Mouse (Mus musculus) left cerebral cortex, postnatal 14 days (tissue): ENCODE data around the gene Erc2. TPM values are rescaled to one million over a fixed set of nuclear protein-coding genes. Genes with fewer than 3 reads are reported as not detected.

Source experiments
- DNase-seq, 2 experiments: peaks; one replicate each; pipeline ENCODE4 v3.0.0; 2021 to 2022; ENCODE audit warnings: low spot score in 2 of 2, mixed read lengths in 1 of 2
- intact Hi-C: fragments of 180-260 bp; cut with DNase I; formaldehyde crosslinking; loops from one replicate; pipeline ENCODE4 v1.15.1; 2025
- total RNA-seq, 2 experiments: library from RNA; stranded (reverse); gene quantifications; 2 replicates each; pipeline ENCODE4 v1.2.3; 2021

Erc2 gene
- total RNA-seq, 2 experiments from 2014 or later, result 233 to 251 TPM

DNA sequence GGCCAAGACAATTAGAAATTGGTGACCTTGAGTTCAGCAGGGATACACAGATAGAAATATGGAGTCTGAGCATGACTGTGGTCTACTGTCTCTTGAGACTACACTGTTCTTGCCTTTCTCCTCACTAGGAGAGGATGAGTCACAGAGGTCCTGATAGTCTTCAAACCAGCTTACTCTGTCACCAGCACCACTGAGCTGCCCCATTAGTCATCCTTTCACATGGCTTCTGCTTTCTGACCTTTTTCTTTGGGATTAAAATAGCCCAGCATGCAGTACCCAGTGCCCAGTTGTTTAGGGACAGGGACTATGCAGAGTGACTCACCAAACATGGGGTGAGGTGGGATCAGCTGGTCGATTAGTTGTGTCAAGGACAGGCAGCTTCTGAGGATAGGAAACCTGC lies 132.1 kb downstream of the Erc2 start:
- intact Hi-C loops, result no loop called here
- no peak for DNase-seq

DNA sequence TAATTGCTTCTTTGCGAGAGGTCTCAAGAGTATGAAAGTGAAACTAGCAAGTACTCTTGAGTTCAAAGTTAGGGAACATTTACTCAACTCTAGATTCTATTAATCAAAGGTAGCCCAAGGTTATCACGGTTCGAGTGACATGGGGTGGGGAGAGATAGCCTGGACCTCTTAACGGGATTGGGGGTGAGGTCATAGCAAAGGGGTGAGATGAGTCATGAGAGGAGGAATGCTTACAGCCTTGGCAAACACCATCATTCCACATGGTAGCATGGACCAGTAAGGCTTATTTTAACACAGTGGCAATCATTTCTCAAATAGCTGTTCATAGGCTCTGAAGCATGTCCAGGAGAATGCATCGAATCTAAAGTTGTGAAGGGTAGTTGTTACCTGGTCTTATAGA lies 134.7 kb downstream of the Erc2 start:
- DNase-seq, result no peak
- intact Hi-C loops, result no loop called here

DNA sequence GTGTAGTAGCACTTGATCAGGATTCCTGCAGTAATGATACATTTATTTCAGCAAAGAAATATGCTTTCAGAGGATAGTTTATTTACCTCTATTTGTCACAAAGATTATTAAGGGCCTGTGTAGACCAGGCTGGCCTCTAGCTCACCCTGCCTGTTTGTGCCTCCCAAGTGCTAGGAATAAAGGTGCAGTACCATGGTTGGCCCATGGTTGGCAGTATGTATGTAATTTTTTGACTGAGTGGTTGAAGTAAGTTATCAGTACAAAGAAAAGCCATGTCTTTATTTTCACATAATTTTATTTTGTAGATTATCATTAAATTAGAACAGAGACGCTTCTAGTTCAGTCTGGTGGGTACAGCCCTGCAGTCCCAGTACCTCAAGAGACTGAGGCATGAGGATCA lies 136.0 kb downstream of the Erc2 start:
- DNase-seq, result peak; percentile 41 to 55

DNA sequence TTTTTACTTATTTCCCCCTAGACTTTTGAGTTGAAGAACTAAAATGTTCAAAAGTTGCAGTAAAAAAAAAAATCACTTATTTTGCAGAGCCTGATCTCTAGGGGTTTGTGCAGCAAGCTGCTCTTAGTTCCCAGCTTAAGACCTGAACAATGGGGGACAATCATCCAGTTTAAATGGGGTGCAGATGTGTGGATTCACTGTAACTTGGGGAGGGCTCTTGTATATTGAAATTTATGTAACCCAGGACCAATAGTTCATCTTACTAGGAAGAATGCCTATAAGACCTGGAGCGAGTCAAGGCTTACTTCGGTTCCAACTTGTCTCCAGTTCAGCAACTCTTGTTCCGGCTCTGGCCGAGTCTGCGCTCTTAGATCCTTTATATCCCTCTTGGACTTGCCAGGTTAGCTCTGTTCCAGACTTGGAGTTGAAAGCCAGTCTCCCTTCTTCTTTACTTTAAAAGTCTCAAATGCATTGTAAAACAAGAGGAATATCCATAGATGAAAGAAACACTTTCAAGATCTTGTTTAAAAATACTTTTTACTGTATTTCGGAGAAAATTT lies 136.9 kb downstream of the Erc2 start:
- intact Hi-C loops, result no loop called here

More for the DNA sequence above, 136.0 kb downstream of the Erc2 start:
- intact Hi-C loops, result no loop called here

DNA sequence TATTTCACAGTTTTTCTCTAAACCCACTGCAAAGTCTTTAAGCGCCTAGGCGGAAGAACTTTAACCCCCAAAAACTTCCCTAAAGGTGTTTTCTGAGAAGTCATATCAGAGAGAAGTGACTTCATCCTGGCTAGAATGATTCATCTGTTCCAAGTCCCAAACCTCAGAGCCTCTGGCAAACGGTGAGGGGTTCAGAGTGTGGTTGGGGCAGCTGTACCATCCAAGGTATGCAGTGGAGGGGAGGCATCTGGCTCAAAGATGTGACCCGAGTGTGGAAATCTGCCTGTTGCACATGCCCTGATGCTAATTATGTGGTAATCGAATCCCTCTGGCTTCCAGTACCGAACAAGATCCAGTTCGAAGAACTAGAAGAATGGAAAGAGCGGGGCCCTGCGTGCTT lies 137.8 kb downstream of the Erc2 start:
- intact Hi-C loops, result no loop called here
- DNase-seq, result no peak

More for the DNA sequence above, 136.9 kb downstream of the Erc2 start:
- no peak for DNase-seq

DNA sequence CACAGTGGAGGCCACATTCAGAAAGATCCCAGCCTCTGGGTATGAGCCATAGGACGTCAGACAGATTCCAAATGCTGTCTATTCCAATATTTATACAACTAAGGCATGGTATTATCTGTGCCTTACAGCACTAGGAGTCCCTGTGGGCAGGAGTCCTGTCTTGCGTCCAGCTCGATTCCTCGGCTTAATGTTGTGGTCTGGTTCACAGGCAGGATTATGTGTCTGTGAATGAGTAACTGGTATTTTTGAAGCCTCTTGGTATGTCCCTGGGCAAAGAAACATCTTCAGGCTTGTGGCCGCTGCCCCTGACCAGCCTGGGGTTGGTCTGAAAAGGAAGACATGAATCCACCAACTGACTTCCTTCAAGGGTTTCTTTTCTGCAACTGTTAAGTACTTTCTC lies 153.1 kb downstream of the Erc2 start:
- intact Hi-C loops, result no loop called here
- no peak for DNase-seq

DNA sequence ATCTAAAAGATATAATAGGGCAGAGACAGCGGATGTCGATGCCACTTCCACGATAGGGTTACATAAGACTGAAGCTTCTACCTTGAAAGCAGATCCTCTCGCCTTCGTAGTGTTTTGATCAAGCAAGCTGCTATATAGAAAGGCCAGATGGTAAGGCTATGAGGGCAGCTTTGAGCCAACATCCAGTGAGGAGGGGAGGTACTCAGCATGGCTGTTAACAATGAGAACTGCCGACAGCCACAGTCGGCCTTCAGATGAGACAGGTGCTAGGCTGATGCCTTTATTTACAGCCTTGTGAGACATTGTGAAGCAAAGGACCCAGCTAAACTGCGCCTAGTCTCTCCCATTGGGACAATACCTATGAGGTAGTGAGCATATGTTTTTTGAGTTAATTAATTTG lies 156.3 kb downstream of the Erc2 start:
- intact Hi-C loops, result no loop called here
- no peak for DNase-seq

DNA sequence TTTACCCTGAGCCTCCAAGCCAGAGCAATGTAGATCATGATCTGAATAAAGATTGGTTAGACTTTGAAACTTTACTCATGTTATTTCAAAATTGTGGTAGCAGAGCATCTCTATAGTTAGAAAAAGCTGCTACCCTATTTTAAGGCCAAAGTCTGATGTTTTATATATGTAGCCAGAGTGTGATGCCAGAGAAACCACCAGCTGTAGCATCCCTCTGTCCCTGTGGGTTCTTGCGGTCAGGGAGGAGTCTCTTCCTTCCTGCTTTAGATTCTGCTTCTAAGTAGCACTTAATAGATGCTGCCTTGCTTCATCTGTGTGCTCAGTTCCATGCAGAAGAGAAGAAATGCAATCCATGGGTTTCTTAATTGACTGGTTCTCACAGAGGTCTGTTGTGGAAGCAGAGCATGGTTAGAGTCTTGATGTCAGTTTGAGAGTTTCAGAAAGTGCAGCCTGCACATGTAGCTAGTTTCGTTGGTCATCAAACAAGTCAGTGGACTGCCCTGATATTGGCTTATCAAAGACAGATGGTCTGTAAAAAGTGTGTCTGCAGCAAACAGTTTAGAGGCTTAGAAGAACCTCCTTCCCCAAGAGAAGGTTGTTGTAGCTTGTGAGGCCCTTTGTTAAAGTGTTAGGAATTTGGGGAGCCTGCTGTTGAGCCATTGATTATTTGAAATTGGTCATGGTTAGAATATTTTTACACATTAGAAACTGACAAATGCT lies 156.9 kb downstream of the Erc2 start:
- peak in 1 of 2 experiments; percentile 28 for DNase-seq
- intact Hi-C loops, result no loop called here

DNA sequence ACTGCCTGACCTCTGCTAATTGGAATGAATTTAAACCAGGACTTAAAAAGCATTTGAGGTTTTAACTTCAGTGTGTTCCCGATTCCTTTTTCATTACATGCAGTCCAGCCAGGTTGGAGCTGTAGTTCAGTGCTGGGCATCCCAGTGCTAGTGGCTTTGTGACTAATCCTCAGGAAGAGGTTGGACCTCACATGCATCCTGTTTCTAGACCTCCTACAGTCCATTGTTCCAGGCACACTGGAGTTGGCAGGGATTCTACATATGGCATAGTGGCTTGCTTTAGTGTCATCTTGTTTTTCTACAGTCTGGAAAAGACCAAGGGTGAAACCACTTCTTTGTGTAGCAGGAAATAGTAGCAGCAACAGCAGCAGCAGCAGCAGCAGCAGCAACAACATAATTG lies 159.0 kb downstream of the Erc2 start:
- intact Hi-C loops, result no loop called here
- DNase-seq, result no peak

DNA sequence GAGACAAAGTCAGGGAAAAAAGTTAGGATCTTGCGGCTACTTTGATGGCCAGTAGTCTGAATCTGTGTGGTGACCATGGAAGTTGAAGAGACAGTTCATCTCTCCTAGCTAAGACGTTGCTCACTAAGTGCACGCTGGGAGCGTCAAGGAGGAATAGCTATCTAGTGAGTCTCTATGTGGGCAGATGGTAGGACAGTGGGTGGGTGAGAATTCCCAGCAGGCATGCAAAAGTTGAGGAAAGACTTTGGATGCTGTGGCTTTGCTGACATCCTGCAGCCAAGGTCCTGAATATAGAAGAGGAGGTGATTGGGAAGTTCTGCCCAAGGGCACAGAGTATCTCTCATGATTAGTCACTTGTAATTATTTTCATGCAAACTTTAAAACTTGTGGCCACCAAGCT lies 162.6 kb downstream of the Erc2 start:
- DNase-seq, result no peak
- intact Hi-C loops, result no loop called here

DNA sequence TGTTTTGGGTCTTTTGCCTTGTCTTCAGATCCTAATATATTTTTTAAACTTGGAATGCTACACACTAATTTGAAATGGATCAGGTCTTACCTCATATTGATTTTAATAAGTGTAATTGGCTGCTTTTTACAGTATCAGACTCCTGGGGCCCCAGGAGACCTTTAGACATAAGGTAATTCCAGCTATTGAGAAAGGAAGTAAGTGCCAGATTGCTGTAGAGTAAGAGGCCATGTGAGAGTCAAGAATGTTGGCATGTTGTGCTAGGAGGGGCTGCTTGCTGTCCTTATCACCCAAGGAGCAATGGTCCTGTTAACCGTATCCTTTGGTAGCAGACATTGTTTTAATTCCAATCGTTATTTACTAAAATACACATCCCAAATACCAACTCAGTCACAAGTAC lies 163.3 kb downstream of the Erc2 start:
- no peak for DNase-seq
- intact Hi-C loops, result no loop called here

DNA sequence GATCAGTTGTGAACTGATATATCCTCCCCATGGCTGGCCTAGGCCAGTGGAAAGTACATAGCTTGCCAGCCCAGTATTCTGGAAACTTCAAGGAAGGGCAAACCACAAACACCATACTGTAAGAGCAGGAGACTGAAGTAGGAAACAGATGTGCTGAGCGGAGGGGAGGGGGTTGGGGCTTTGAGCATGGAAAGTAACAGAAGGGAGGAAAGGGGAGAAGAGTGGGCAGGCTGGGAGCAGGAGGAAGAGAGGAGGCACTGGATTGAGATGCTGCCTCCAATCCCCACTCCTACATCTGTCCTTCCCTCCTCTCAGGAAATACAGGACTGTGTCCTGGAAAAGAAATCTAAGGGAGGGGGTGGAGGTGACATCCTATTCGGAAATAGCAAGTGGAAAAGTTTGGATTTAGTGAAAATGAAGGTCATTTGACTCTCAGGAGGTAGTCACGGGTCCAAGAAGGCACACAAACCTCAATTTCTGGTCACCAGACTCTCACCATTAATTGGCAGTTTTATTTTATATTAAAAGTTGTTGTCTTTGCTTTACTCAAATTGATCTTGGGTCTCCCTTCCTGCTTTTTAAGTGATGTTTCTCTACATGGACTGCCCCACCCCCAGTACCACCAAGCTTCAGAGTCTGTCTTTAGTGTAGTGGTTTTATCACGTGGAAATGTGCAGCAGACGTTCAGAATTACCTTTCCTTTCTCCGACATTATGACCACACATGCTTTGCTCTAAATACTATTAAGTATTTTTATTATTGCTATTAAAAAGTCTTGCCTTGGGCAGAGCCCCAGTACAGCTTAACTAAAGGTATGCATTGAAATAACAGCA lies 167.1 kb downstream of the Erc2 start:
- intact Hi-C loops, result no loop called here
- DNase-seq, result no peak

DNA sequence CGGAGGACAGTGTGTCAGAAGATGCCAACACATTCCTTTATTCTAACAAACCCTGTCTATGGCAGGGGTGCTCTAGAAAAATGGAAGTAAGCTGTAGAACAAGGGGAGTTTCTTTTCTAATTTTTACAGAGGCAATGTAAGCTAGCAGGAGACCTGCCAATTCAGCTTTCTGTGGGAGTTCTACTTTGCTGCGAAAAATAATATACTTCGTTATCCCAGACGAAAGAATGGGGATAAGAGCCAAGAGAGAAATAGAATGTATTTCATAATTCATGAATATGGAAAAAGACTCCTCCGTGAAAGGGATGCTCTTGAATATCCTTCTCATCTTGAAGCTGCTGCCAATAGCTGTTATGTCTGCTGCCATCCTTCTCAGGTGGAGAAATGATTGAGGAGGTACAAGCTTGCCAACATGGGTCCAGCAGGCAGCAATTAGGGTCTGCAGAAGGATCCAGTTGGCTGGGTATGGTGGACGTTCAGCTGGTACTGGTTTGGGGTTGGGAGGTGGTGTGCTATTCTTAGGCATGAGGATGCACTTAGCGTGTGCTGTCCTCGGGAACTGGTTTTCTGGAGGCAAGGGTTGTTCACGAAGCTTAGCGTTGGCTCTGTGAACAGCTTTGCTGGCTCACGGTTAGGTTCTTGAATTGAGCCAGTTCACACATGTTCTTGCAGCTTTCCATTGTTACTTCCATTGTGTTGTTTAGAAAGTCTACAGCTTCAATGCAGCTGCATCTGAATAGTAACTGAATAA lies 176.1 kb downstream of the Erc2 start:
- peak; percentile 47 to 70 for DNase-seq
- intact Hi-C loops, result no loop called here

DNA sequence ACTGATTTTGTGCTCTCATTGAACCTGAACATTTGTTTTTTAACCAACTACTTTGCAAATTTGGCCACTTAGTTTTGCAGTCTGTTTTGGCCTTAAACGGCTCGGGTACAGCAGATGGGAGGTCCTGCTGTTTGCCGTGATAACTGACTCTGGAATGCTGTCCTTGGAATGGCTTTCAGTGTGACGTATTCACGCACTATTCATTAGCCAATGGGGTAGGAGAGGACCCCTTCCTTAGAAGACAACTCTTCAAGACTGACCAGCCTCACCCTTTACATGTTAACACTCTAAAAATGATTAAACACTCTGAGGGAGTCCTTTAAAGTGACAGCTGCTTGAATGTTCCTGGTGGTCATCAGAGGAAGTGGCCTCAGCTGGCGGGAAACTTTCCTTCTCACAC lies 178.5 kb downstream of the Erc2 start:
- intact Hi-C loops, result no loop called here
- no peak for DNase-seq

DNA sequence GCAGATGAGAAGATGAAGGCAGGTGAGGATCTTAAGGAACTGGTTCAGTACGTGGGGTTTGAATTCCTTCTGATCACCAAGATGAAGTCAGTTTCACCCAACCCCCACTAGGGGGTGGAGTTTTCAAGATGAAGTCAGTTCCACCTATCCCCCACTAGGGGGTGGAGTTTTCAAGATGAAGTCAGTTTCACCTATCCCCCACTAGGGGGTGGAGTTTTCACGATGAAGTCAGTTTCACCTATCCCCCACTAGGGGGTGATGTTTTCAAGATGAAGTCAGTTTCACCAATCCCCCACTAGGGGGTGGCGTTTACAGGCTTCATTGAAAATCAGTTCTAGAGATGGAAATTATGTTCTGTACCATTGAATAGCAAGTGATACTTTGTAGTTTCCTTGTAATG lies 181.7 kb downstream of the Erc2 start:
- intact Hi-C loops, result no loop called here
- no peak for DNase-seq

DNA sequence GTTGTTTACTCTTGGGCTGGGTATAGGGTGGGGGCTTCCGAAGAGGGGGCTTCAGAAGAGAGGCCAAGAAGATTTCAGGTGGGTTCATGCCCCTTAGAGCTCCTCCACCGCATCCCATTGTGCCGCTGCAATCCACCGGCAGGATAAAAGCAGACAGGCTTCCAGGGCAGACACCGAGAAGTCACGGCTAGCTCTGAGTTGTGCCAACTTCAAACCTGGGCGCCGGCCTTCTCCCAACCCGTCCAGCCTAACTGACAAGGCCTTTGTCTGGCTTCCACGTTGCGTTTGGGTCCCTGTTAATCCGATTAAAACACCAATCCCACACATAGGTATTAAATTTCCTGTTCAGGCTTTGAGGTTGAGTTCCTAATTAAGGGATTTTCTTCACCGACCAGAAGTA lies 182.8 kb downstream of the Erc2 start:
- no peak for DNase-seq
- intact Hi-C loops, result loop anchor here (5.0 kb wide), 1 partner anchor 1307 kb away; no protein-coding TSS in a partner anchor

DNA sequence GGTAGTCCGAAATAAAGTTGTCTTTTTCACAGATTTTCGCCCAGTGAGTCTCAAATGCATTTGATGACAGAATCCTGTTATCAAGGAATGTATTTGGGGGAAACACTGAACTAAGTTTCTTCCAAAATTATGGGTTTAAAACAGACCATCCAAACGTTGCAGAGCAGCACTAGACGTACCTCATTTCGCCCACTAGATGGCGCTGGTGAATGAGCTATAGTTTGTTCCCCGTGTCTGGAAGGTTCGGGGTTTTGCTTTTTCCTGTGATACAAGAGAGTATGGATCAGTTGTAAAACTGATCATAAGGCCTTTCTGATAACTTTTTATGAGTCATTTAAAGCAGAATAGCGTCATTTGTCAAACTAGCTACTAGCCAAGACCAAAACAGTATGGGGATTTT lies 185.9 kb downstream of the Erc2 start:
- intact Hi-C loops, result loop anchor here (2.0 to 5.0 kb wide), 2 partner anchors 699 to 1304 kb away; no protein-coding TSS in a partner anchor
- DNase-seq, result peak; percentile 72 to 82

DNA sequence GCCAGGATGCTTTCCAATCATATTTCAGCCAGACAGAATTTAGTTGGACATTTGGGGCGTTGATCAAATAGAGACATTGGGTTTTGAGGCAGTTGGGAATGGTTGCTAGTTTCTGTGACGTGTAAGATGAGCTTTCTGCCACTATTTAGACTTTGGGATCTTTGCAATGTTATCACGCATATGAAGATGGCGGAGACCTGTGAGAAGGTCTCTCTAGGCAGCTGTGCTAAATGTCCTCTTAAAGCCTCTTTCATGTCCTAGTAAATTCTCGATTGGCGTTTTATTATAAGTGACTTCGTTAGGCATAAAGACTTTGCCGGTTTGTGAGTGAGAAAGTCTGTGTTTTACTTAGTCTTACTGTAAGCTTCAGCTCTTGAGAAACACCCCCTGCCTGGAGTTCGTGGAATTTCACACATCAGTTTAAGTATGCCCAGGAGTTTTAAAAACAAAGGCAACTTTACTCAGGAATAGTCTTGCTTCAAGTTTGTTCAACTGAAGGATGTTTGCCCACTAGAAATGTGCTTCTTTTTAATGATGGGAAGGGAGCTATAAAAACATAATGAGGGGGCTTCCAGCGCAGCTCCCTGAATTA lies 186.4 kb downstream of the Erc2 start:
- intact Hi-C loops, result loop anchor here (2.0 to 5.0 kb wide), 2 partner anchors 698 to 1304 kb away; no protein-coding TSS in a partner anchor

DNA sequence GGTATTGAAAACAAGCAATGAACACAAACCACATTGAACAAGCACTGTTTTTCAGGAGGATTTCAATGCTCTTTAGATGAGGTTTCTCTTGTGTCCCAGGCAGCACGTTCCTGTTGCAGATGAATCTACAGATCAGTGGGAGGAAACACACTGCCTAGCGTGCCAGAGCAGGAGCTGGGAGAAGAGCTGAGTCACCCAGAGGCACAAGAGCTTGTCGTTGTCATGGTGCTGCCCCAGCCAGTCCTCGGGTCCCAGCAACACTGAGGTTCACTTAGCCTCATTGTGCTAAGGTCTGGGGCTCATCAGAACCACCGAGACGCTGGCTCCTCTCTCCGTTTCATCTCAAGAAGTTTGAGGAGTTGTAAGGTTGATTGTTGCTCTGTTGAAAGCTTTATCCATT lies 188.6 kb downstream of the Erc2 start:
- intact Hi-C loops, result no loop called here
- peak; percentile 54 to 61 for DNase-seq

More for the DNA sequence above, 186.4 kb downstream of the Erc2 start:
- DNase-seq, result peak in 1 of 2 experiments; percentile 41
